Mouse (Mus musculus): ENCODE data around the gene Fbxo17. TPM values are rescaled to one million over a fixed set of nuclear protein-coding genes. Genes with fewer than 3 reads are reported as not detected.
"Not testable (repeated sequence)": the region's sequence is repeated elsewhere in the genome, so short reads cannot be mapped to it uniquely, and the experiment has no call there.

The Fbxo17 gene
- polyA plus RNA-seq, 1 experiment from 2014 or later, result 8.0 TPM

DNA sequence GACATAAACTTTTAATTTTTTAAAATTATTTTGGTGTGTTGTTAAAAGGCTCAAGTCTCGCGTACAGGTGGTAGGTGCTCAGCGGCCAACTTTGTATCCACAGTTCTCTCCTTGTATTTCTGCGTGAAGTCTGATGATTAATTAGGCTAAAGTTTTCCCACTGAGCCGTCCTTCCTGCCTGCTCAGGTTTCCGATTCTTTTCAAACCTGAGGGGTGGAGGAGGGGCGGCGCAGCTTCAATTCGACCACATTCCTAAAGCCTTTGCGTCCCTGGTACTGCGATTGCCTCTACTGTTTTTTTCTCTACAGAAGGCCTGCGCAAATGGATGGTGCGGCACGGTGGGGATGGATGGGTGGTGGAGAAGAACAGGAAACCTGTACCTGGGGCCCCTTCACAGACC is 22.2 kb upstream of the Fbxo17 start:
- 4% methylated on average over 14 of the region's 14 CpGs for WGBS
- peak overlapping the region; percentile 90 for H3K4me2 ChIP-seq
- no peaks in the 10 kb centered on the region for H3K36me3 ChIP-seq (replicated peaks)
- no peaks in the 10 kb centered on the region for H3K9me3 ChIP-seq
- no peak for ATAC-seq (ENCODE audit: low FRiP score)
- H3K27me3 ChIP-seq, result peaks cover 29% of the 10 kb centered on the region
- no peak overlapping the region for H3K4me3 ChIP-seq (replicated peaks)
- no peak overlapping the region for H3K27ac ChIP-seq
- H3K4me1 ChIP-seq, result peaks cover 25% of the 10 kb centered on the region
- no peak overlapping the region for H3K9ac ChIP-seq

DNA sequence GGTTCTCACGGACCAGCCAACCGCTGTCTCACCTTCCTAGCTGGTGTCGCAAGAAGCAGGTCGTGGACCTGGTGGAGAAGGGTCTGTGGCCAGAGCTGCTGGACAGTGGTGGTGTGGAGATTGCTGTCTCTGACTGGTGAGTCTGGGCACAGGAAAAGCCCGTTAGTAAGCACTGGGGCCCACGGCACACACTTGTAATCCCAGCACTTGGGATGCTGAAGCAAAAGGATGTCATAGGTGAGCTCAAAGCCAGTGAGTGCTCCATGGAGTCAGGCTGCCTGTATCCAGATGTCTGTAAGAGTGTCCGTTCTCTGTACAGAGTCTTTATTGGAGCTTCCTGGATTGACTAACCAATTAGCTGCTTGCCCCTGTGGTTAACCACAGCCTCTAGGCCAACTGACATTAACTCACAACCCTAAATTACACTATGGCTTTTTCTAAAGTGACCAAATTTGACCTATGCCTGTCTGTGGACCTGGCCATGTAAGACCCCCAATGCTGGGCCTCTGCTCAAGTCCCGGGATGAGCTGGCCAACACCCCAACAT is 21.6 kb upstream of the Fbxo17 start:
- H3K4me3 ChIP-seq (replicated peaks), result no peak overlapping the region
- 50% methylated on average over 8 of the region's 8 CpGs for WGBS
- H3K36me3 ChIP-seq (replicated peaks), result no peaks in the 10 kb centered on the region
- peak overlapping the region; percentile 90 for H3K4me2 ChIP-seq
- no peak for ATAC-seq (ENCODE audit: low FRiP score)
- H3K27me3 ChIP-seq, result peaks cover 29% of the 10 kb centered on the region
- H3K27ac ChIP-seq, result no peak overlapping the region
- peaks cover 25% of the 10 kb centered on the region for H3K4me1 ChIP-seq
- no peaks in the 10 kb centered on the region for H3K9me3 ChIP-seq
- H3K9ac ChIP-seq, result no peak overlapping the region

- Histone ChIP-seq H3K36me3 (replicated peaks) (no peaks in the 10 kb centered on the region), H3K4me3 (replicated peaks) (no peak overlapping the region), H3K9ac (no peak overlapping the region), H3K27me3 (peaks cover 29% of the 10 kb centered on the region), H3K9me3 (0 out of 2 replicates have a peak, but pooled peaks cover 3% of the 10 kb centered on the region), H3K27ac (no peak overlapping the region), H3K4me2 (no peak overlapping the region), H3K4me1 (peaks cover 25% of the 10 kb centered on the region)
- no peak for ATAC-seq (ENCODE audit: low FRiP score)
- 92% methylated on average over 11 of the region's 11 CpGs for WGBS
Measured at GRCm38 (mm10) chr7:28697277-28697676, 19.3 kb upstream of the Fbxo17 start.

- 95% methylated on average over 4 of the region's 4 CpGs for WGBS
- no peaks in the 10 kb centered on the region for H3K36me3 ChIP-seq (replicated peaks)
- H3K9me3 ChIP-seq, result 0 out of 2 replicates have a peak, but pooled peaks cover 3% of the 10 kb centered on the region
- no peak overlapping the region for H3K4me2 ChIP-seq
- no peaks in the 10 kb centered on the region; the same call in 1 of the 2 replicates for H3K27me3 ChIP-seq
- H3K27ac ChIP-seq, result no peak overlapping the region
- H3K4me3 ChIP-seq (replicated peaks), result no peak overlapping the region
- no peaks in the 10 kb centered on the region for H3K4me1 ChIP-seq
- H3K9ac ChIP-seq, result no peak overlapping the region
- ATAC-seq (ENCODE audit: low FRiP score), result no peak
Measured at GRCm38 (mm10) chr7:28700269-28700668, 16.3 kb upstream of the Fbxo17 start.

- not testable (repeated sequence) for H3K4me3 ChIP-seq (replicated peaks)
Measured at GRCm38 (mm10) chr7:28701306-28701705, 15.3 kb upstream of the Fbxo17 start.

GRCm38 (mm10) chr7:28702601-28703143 is 13.9 kb upstream of the Fbxo17 start:
- no peak overlapping the region for H3K4me2 ChIP-seq
- no peak overlapping the region for H3K4me3 ChIP-seq (replicated peaks)
- no peak overlapping the region for H3K27ac ChIP-seq
- H3K36me3 ChIP-seq (replicated peaks), result no peaks in the 10 kb centered on the region
- H3K27me3 ChIP-seq, result no peaks in the 10 kb centered on the region
- H3K4me1 ChIP-seq, result no peaks in the 10 kb centered on the region
- 0 out of 2 replicates have a peak, but pooled peaks cover 3% of the 10 kb centered on the region for H3K9me3 ChIP-seq
- no peak for ATAC-seq (ENCODE audit: low FRiP score)
- WGBS, result 80% methylated on average over 9 of the region's 9 CpGs
- H3K9ac ChIP-seq, result no peak overlapping the region

More at GRCm38 (mm10) chr7:28701306-28701705, 15.3 kb upstream of the Fbxo17 start:
- H3K4me1 ChIP-seq; H3K9ac ChIP-seq; H3K27me3 ChIP-seq; H3K36me3 ChIP-seq (replicated peaks); H3K4me2 ChIP-seq; H3K9me3 ChIP-seq; H3K27ac ChIP-seq; ATAC-seq (ENCODE audit: low FRiP score): not testable (repeated sequence)
- WGBS, result 97% methylated on average over 12 of the region's 12 CpGs

DNA sequence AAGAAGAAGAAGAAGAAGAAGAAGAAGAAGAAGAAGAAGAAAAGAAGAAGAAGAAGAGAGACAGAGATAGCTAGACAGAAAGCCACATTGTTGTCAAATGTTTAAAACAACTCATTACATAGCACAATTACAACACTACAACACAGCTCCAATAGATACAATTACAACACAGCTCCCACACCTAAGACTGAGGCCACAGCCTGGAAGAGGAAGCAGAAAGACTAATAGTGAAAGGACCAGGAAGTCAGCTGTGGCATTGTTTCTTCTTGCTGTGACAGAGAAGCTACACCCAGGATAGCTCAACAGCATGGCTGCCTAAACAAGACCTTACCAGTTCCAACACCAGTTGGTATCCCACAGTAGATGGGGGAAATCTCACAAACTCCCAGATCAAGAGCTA is 7.2 kb upstream of the Fbxo17 start:
- H3K27me3 ChIP-seq, result no peaks in the 10 kb centered on the region
- no peaks in the 10 kb centered on the region for H3K4me1 ChIP-seq
- H3K9me3 ChIP-seq, result no peaks in the 10 kb centered on the region
- H3K9ac ChIP-seq, result no peak overlapping the region
- H3K36me3 ChIP-seq (replicated peaks), result no peaks in the 10 kb centered on the region
- no peak for ATAC-seq (ENCODE audit: low FRiP score)
- H3K27ac ChIP-seq, result no peak overlapping the region
- H3K4me3 ChIP-seq (replicated peaks), result no peak overlapping the region
- H3K4me2 ChIP-seq, result no peak overlapping the region

GRCm38 (mm10) chr7:28710962-28711361 is 5.6 kb upstream of the Fbxo17 start:
- no peak for ATAC-seq (ENCODE audit: low FRiP score)
- no peak overlapping the region for H3K9ac ChIP-seq
- no peak overlapping the region for H3K27ac ChIP-seq
- no peaks in the 10 kb centered on the region for H3K9me3 ChIP-seq
- H3K36me3 ChIP-seq (replicated peaks), result no peaks in the 10 kb centered on the region
- no peaks in the 10 kb centered on the region for H3K27me3 ChIP-seq
- H3K4me2 ChIP-seq, result no peak overlapping the region
- no peak overlapping the region for H3K4me3 ChIP-seq (replicated peaks)
- no peaks in the 10 kb centered on the region for H3K4me1 ChIP-seq
- WGBS, result 68% methylated on average over 3 of the region's 3 CpGs

- 90% methylated on average over 5 of the region's 5 CpGs for WGBS
- no peak for ATAC-seq (ENCODE audit: low FRiP score)
- H3K9ac ChIP-seq, result no peak overlapping the region
Measured at GRCm38 (mm10) chr7:28714667-28715066, 1.9 kb upstream of the Fbxo17 start.

DNA sequence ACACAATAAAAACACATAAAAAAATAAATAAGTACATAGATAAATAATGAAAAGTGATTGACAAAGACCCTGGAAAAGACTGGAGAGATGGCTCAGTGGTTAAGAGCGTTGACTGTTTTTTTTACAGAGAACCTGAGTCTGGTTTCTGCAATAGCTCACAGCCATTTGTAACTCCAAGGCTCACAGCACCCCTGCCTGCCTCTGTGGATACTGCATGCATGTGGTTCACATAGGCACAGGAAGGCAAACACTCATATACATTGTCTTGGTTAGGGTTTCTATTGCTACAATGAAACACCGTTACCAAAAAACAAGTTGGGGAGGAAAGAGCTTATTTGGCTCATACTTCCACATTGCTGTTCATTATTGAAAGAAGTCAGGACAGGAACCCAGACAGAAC is 1.0 kb upstream of the Fbxo17 start:
- no peak overlapping the region for H3K4me2 ChIP-seq
- H3K9ac ChIP-seq, result no peak overlapping the region
- ATAC-seq (ENCODE audit: low FRiP score), result no peak
- H3K27ac ChIP-seq, result no peak overlapping the region
- H3K36me3 ChIP-seq (replicated peaks), result no peaks in the 10 kb centered on the region
- H3K27me3 ChIP-seq, result no peaks in the 10 kb centered on the region
- no peak overlapping the region for H3K4me3 ChIP-seq (replicated peaks)
- H3K9me3 ChIP-seq, result no peaks in the 10 kb centered on the region
- 91% methylated on average over 2 of the region's 2 CpGs for WGBS
- H3K4me1 ChIP-seq, result peaks cover 10% of the 10 kb centered on the region

More at GRCm38 (mm10) chr7:28714667-28715066, 1.9 kb upstream of the Fbxo17 start:
- Histone ChIP-seq H3K36me3 (replicated peaks) (no peaks in the 10 kb centered on the region), H3K27ac (no peak overlapping the region), H3K9me3 (no peaks in the 10 kb centered on the region), H3K27me3 (no peaks in the 10 kb centered on the region), H3K4me3 (replicated peaks) (no peak overlapping the region), H3K4me1 (peaks cover 10% of the 10 kb centered on the region), H3K4me2 (no peak overlapping the region)

- Histone ChIP-seq H3K9ac (no peak overlapping the region), H3K27ac (no peak overlapping the region), H3K9me3 (no peaks in the 10 kb centered on the region), H3K4me2 (no peak overlapping the region), H3K27me3 (no peaks in the 10 kb centered on the region), H3K4me3 (replicated peaks) (no peak overlapping the region), H3K36me3 (replicated peaks) (no peaks in the 10 kb centered on the region), H3K4me1 (peaks cover 10% of the 10 kb centered on the region)
- ATAC-seq (ENCODE audit: low FRiP score), result no peak
- WGBS, result 91% methylated on average over 10 of the region's 10 CpGs
Measured at GRCm38 (mm10) chr7:28717726-28718125, 1.1 kb downstream of the Fbxo17 start.

DNA sequence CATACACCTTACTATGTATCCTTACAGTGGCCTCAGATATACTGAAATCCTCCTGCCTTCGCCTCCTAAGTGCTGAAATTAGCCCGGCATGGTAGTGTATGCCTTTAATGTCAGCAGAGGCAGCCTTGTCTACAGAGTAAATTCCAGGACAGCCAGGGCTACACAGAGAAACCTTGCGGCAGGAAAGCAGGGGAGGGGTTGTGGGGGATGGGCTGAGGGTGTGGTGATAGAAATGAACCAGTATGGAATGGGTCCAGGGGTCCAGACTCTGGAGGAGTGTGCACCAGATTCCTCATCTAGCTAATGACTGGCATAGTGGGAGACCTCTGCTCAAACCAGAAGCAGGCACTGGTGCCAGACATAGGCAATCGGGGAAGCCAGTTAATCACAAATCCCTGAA is 2.6 kb downstream of the Fbxo17 start:
- no peak overlapping the region for H3K4me3 ChIP-seq (replicated peaks)
- H3K4me2 ChIP-seq, result no peak overlapping the region
- H3K9ac ChIP-seq, result no peak overlapping the region
- H3K27me3 ChIP-seq, result no peaks in the 10 kb centered on the region
- WGBS, result 57% methylated on average over 4 of the region's 4 CpGs
- peaks cover 10% of the 10 kb centered on the region for H3K4me1 ChIP-seq
- no peaks in the 10 kb centered on the region for H3K36me3 ChIP-seq (replicated peaks)
- H3K9me3 ChIP-seq, result no peaks in the 10 kb centered on the region
- H3K27ac ChIP-seq, result no peak overlapping the region
- no peak for ATAC-seq (ENCODE audit: low FRiP score)

- Histone ChIP-seq H3K36me3 (replicated peaks) (no peaks in the 10 kb centered on the region), H3K4me3 (replicated peaks) (no peak overlapping the region), H3K4me1 (peaks cover 10% of the 10 kb centered on the region), H3K27ac (no peak overlapping the region), H3K9me3 (no peaks in the 10 kb centered on the region), H3K9ac (no peak overlapping the region), H3K27me3 (no peaks in the 10 kb centered on the region), H3K4me2 (no peak overlapping the region)
- ATAC-seq (ENCODE audit: low FRiP score), result no peak
- WGBS, result 89% methylated on average over 2 of the region's 2 CpGs
Measured at GRCm38 (mm10) chr7:28719650-28720049, 3.0 kb downstream of the Fbxo17 start.
